Mouse (Mus musculus): ENCODE results near the gene Plppr4. TPM values are rescaled to one million over a fixed set of nuclear protein-coding genes. Genes with fewer than 3 reads are reported as not detected.

The Plppr4 gene
- polyA plus RNA-seq (2014; fragmentation: Nextera tagmentation; extraction: Ambion mirVana): 0.54 and 0.67 TPM in 2 replicates

DNA sequence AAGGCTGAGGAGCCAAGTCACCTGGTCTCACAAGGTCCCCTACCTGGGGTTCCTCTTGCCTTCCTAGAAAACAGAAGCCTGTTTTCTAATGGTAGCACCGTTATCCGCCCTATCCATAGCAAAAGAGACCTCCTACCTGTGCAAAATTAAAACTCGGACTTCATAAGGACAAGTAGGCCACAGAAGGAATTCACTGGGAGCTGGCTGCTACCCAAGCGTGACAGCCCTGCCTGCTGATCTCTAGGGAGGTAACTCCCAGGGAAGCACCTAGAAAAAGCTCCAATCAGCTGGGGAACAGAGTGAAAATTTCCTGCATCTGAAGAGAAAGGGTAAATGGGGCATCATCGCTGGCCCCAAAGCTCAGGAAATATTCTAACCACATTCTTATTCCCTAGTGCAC, at the start of gene Plppr4:
Gene Plppr4, minus strand, starts transcription at position 349 of the 400 bp plus-strand sequence.
- H3K27ac ChIP-seq (ENCODE audit: low read length): no peak within 1 kb of the TSS
- H3K4me1 ChIP-seq (ENCODE audit: control insufficient read depth, insufficient read depth, low read length): no peaks in the 10 kb centered on the region; the same call in 1 of the 2 replicates
- no peaks in the 10 kb centered on the region for H3K36me3 ChIP-seq (ENCODE audit: control insufficient read depth, insufficient read depth, low read length)
- H3K4me2 ChIP-seq (replicated peaks; ENCODE audit: low read depth, low read length): peak within 1 kb of the TSS; percentile 73
- 0 out of 2 replicates have a peak, but pooled peaks have one; percentile 24 for ATAC-seq (ENCODE audit: insufficient number of reproducible peaks, insufficient read depth, low FRiP score, low read depth)
- 39% methylated on average over 5 of the region's 5 CpGs for WGBS
- H3K9ac ChIP-seq (replicated peaks; ENCODE audit: low read depth, low read length): no peak within 1 kb of the TSS
- no peaks in the 10 kb centered on the region for H3K9me3 ChIP-seq (ENCODE audit: control insufficient read depth, low read depth, low read length)
- H3K27me3 ChIP-seq (ENCODE audit: control insufficient read depth, insufficient read depth, low read length): no peaks in the 10 kb centered on the region
- H3K4me3 ChIP-seq (ENCODE audit: low read depth, low read length): peak within 1 kb of the TSS; percentile 42

DNA sequence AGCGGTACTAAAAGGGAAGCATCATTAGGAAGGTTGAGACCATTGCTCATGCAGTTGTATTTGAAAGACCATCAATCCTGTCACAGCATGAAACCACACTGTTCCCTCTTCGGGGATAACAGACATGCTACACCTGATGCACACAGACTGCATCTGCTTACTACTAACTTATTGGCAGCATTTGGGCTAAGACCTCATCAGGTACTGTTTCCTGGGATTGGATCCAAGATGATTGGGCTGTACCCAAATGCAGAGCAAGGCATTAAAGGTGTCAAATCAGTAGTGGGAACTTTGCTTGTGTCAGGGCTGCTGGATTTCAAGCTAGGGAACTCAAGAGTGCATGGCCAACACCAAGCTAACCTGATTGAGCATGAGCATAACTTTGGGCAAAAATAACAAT, 45.1 kb upstream of the Plppr4 start:
- Histone ChIP-seq H3K9ac (replicated peaks; ENCODE audit: low read depth, low read length) (no peak overlapping the region), H3K9me3 (ENCODE audit: control insufficient read depth, low read depth, low read length) (no peaks in the 10 kb centered on the region), H3K27me3 (ENCODE audit: control insufficient read depth, insufficient read depth, low read length) (no peaks in the 10 kb centered on the region), H3K4me2 (replicated peaks; ENCODE audit: low read depth, low read length) (no peak overlapping the region), H3K4me3 (ENCODE audit: low read depth, low read length) (no peak overlapping the region), H3K27ac (ENCODE audit: low read length) (no peak overlapping the region), H3K4me1 (ENCODE audit: control insufficient read depth, insufficient read depth, low read length) (no peaks in the 10 kb centered on the region), H3K36me3 (ENCODE audit: control insufficient read depth, insufficient read depth, low read length) (no peaks in the 10 kb centered on the region)
- no peak for ATAC-seq (ENCODE audit: insufficient number of reproducible peaks, insufficient read depth, low FRiP score, low read depth)
- WGBS: 87% methylated on average over 2 of the region's 2 CpGs

DNA sequence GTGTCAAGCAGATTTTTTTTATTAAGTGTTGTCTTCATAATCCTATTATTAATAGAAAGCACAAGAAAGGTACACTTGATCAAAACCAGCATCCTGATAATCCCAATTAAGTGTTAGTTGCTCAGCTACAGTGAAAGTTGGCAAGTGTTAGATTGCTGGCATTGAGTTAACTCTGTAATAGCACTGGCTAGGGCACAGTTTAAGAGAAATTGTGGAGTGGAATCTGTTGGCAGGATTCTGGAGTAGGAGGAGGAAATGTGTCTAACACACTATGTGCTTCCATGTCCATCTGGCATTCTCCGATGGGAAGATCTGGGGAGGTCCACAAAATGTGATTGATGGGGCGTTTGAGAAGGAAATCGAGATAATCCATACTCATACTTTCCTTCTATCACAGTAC, 43.1 kb upstream of the Plppr4 start:
- no peak overlapping the region for H3K4me2 ChIP-seq (replicated peaks; ENCODE audit: low read depth, low read length)
- no peak overlapping the region for H3K9ac ChIP-seq (replicated peaks; ENCODE audit: low read depth, low read length)
- no peaks in the 10 kb centered on the region for H3K27me3 ChIP-seq (ENCODE audit: control insufficient read depth, insufficient read depth, low read length)
- WGBS: 78% methylated on average over 3 of the region's 3 CpGs
- H3K4me1 ChIP-seq (ENCODE audit: control insufficient read depth, insufficient read depth, low read length): no peaks in the 10 kb centered on the region
- no peaks in the 10 kb centered on the region for H3K9me3 ChIP-seq (ENCODE audit: control insufficient read depth, low read depth, low read length)
- no peak for ATAC-seq (ENCODE audit: insufficient number of reproducible peaks, insufficient read depth, low FRiP score, low read depth)
- H3K4me3 ChIP-seq (ENCODE audit: low read depth, low read length): no peak overlapping the region
- H3K27ac ChIP-seq (ENCODE audit: low read length): no peak overlapping the region
- H3K36me3 ChIP-seq (ENCODE audit: control insufficient read depth, insufficient read depth, low read length): no peaks in the 10 kb centered on the region

DNA sequence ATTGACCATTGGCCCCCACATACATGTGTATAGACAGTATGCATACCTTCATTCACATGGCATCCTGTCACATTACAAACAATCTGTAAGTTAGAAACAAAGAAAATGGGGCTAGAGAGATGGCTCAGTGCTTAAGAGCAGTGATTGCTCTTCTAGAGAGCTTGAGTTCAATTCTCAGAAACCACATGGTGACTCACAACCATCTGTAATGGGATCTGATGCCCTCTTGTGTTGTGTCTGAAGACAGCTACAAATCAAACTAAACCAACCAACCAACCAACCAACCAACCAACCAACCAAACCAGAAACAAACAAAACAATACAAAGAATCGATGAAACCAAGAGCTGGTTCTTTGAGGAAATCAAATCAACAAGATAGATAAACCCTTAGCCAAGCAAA, 5.4 kb upstream of the Plppr4 start:
- Histone ChIP-seq H3K9me3 (ENCODE audit: control insufficient read depth, low read depth, low read length) (no peaks in the 10 kb centered on the region), H3K9ac (replicated peaks; ENCODE audit: low read depth, low read length) (no peak overlapping the region), H3K4me3 (ENCODE audit: low read depth, low read length) (no peak overlapping the region), H3K27me3 (ENCODE audit: control insufficient read depth, insufficient read depth, low read length) (no peaks in the 10 kb centered on the region), H3K27ac (ENCODE audit: low read length) (no peak overlapping the region), H3K36me3 (ENCODE audit: control insufficient read depth, insufficient read depth, low read length) (no peaks in the 10 kb centered on the region), H3K4me2 (replicated peaks; ENCODE audit: low read depth, low read length) (no peak overlapping the region), H3K4me1 (ENCODE audit: control insufficient read depth, insufficient read depth, low read length) (no peaks in the 10 kb centered on the region)
- 85% methylated on average over 1 of the region's 1 CpGs for WGBS
- ATAC-seq (ENCODE audit: insufficient number of reproducible peaks, insufficient read depth, low FRiP score, low read depth): no peak

DNA sequence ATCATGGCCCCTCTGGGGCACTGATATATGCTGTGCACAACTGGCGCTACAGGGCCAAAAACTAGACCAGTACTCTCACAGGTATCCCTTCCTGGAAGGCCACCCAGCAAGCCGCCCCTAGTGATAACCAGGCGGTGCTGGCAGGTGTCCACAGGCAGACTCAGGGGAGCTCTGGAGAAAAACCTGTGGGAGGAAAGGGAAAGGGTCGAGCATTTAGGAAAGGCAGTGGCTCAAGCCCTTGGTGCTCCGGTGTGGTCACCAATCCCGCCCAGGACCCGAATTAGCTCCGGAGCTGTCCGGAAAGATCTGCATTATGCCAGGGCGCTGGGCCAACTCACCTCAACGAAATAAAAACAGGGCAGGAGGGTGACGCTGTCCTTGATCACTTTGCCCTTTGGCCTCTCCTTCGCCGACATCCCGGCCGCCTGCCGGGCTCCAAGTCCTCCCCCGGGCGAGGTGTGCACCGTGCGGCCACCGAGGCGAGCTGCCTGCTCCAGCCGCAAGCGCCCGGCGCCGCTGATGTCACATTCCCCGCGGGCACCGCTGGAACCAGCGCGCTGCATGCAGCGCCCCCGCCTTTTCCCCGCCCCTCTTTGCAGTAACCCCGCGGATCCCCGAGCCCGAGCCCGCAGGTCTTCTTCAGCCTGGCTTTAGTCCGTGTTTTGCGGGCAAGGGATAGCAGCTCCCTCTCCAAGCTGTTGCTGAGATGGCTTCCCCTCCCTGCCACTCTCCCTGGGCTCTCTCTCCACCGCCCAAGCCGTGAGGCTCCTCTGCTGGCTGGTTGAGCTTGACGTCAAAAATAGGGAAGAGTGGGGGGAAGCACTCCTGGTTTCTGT, 772 bp downstream of the Plppr4 start:
- Histone ChIP-seq H3K4me2 (replicated peaks; ENCODE audit: low read depth, low read length) (peak overlapping the region; percentile 73), H3K4me3 (ENCODE audit: low read depth, low read length) (peak overlapping the region; percentile 42), H3K9me3 (ENCODE audit: control insufficient read depth, low read depth, low read length) (no peaks in the 10 kb centered on the region), H3K4me1 (ENCODE audit: control insufficient read depth, insufficient read depth, low read length) (no peaks in the 10 kb centered on the region; the same call in 1 of the 2 replicates), H3K9ac (replicated peaks; ENCODE audit: low read depth, low read length) (no peak overlapping the region), H3K36me3 (ENCODE audit: control insufficient read depth, insufficient read depth, low read length) (no peaks in the 10 kb centered on the region), H3K27me3 (ENCODE audit: control insufficient read depth, insufficient read depth, low read length) (no peaks in the 10 kb centered on the region), H3K27ac (ENCODE audit: low read length) (no peak overlapping the region)
- ATAC-seq (ENCODE audit: insufficient number of reproducible peaks, insufficient read depth, low FRiP score, low read depth): peak; percentile 67; the same call in 1 of the 2 replicates
- WGBS: 3% methylated on average over 46 of the region's 46 CpGs

DNA sequence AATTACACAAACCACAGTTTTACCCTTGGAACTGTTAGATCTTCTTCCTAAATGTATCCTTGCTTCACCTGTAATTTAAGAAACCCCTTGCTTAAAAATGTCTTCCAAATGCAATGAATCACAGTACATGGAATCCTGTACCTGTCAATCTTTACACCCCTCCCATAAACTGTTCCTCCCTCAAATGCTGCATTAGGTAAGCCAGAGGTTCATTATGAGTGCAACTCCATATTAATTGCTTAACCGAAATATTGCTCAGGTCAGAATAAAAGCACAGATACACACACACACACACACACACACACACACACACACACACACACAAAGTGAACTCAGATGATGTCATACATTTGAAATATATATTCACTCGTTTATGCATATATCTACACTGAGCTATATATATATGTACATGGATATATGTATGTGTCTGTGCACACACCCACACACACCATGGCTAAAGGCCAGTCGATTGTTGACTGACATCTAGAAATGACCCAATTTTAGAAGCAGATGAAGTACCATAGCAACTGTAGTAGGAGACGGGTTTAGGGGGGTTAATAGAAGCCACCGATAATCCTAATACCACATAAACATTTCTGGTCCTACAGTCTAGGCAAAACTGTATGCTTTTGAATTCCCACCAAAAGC, 1.6 kb downstream of the Plppr4 start:
- H3K9ac ChIP-seq (replicated peaks; ENCODE audit: low read depth, low read length): no peak overlapping the region
- no peaks in the 10 kb centered on the region for H3K9me3 ChIP-seq (ENCODE audit: control insufficient read depth, low read depth, low read length)
- no peaks in the 10 kb centered on the region for H3K36me3 ChIP-seq (ENCODE audit: control insufficient read depth, insufficient read depth, low read length)
- ATAC-seq (ENCODE audit: insufficient number of reproducible peaks, insufficient read depth, low FRiP score, low read depth): no peak
- H3K27me3 ChIP-seq (ENCODE audit: control insufficient read depth, insufficient read depth, low read length): no peaks in the 10 kb centered on the region
- no peak overlapping the region for H3K4me2 ChIP-seq (replicated peaks; ENCODE audit: low read depth, low read length)
- WGBS: 80% methylated on average over 5 of the region's 5 CpGs
- H3K4me3 ChIP-seq (ENCODE audit: low read depth, low read length): no peak overlapping the region
- no peaks in the 10 kb centered on the region; the same call in 1 of the 2 replicates for H3K4me1 ChIP-seq (ENCODE audit: control insufficient read depth, insufficient read depth, low read length)
- no peak overlapping the region for H3K27ac ChIP-seq (ENCODE audit: low read length)

DNA sequence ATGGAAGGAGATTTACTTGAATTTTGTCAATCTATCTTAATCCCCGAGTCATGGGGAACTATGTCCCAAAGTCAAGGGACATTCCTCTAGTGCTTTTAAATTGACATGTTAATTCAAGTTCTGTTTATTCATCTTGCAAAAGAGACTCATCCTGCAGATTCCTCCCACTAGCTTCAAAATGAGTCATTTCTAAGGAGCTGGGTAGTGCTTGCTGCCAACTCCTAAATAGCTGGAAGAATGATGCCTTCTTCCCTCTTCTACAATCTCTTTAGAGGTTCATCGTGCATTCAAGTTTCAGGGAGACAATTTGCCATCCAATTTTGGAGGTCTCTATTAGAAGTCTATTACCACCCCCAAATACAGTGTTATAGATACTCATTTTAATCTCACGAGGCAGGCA, 3.3 kb downstream of the Plppr4 start:
- Histone ChIP-seq H3K9ac (replicated peaks; ENCODE audit: low read depth, low read length) (no peak overlapping the region), H3K9me3 (ENCODE audit: control insufficient read depth, low read depth, low read length) (no peaks in the 10 kb centered on the region), H3K27me3 (ENCODE audit: control insufficient read depth, insufficient read depth, low read length) (no peaks in the 10 kb centered on the region), H3K4me3 (ENCODE audit: low read depth, low read length) (no peak overlapping the region), H3K27ac (ENCODE audit: low read length) (no peak overlapping the region), H3K36me3 (ENCODE audit: control insufficient read depth, insufficient read depth, low read length) (no peaks in the 10 kb centered on the region), H3K4me1 (ENCODE audit: control insufficient read depth, insufficient read depth, low read length) (no peaks in the 10 kb centered on the region; the same call in 1 of the 2 replicates), H3K4me2 (replicated peaks; ENCODE audit: low read depth, low read length) (no peak overlapping the region)
- no peak for ATAC-seq (ENCODE audit: insufficient number of reproducible peaks, insufficient read depth, low FRiP score, low read depth)
- WGBS: 82% methylated on average over 3 of the region's 3 CpGs

DNA sequence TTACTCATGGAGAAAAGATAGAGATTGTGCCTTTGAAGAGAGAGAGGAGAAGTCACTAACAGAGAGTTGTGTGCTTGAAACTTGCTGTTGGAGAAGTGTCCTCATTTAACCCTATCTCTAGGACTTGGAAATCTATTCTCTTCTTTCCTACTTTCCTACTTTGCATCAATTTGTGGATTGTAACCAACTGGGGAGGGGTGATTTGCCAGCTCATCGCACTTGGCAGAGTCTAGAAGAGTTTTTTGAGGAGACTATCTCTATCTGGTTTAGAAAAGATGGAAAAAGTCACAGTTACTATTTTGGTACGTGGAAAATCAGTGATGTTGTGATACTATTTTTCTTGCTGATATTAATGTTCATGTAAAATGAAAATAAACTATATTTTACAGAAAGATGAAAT, 6.7 kb downstream of the Plppr4 start:
- no peak overlapping the region for H3K4me3 ChIP-seq (ENCODE audit: low read depth, low read length)
- H3K27ac ChIP-seq (ENCODE audit: low read length): no peak overlapping the region
- H3K4me1 ChIP-seq (ENCODE audit: control insufficient read depth, insufficient read depth, low read length): no peaks in the 10 kb centered on the region
- H3K27me3 ChIP-seq (ENCODE audit: control insufficient read depth, insufficient read depth, low read length): no peaks in the 10 kb centered on the region
- H3K36me3 ChIP-seq (ENCODE audit: control insufficient read depth, insufficient read depth, low read length): no peaks in the 10 kb centered on the region
- H3K9me3 ChIP-seq (ENCODE audit: control insufficient read depth, low read depth, low read length): no peaks in the 10 kb centered on the region
- no peak for ATAC-seq (ENCODE audit: insufficient number of reproducible peaks, insufficient read depth, low FRiP score, low read depth)
- WGBS: 76% methylated on average over 2 of the region's 2 CpGs
- H3K4me2 ChIP-seq (replicated peaks; ENCODE audit: low read depth, low read length): no peak overlapping the region
- no peak overlapping the region for H3K9ac ChIP-seq (replicated peaks; ENCODE audit: low read depth, low read length)
